Mouse (Mus musculus) A20 (cell line): ENCODE data around the gene Tmem108.

Source experiments
- DNase-seq: peaks from one replicate; pipeline ENCODE4 v3.0.0-alpha.2; 2011; ENCODE audit warnings: low read depth, low spot score

Gene Tmem108

GRCm38 (mm10) chr9:103761647-103762084 is at the start of gene Tmem108:
Gene Tmem108, minus strand, starts transcription at chr9:103761837.
- DNase-seq: peak; percentile 86

DNA sequence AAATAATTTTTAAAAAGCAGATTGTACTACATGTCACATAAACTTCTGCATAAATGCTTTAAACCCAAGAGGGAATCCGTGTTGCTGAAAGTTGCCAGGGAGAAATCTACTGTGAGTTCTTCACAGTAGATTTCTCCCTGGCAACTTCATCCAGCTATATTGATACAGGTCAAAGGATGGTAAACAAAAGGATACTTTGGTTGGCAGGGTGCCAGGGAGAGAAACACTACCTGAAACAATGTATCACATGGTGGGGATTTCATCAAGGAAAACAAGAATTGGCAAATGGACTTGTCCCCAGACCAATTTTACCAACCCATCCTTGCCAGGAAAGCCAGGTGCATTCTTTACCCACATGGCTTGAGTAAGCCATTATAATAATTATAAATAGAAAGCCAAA is 27.4 kb upstream of the Tmem108 start:
- DNase-seq: no peak

- no peak for DNase-seq
Observed at GRCm38 (mm10) chr9:103784156-103784555, 22.5 kb upstream of the Tmem108 start.

- no peak for DNase-seq
Observed at GRCm38 (mm10) chr9:103783276-103783675, 21.6 kb upstream of the Tmem108 start.

GRCm38 (mm10) chr9:103782306-103782705 is 20.7 kb upstream of the Tmem108 start:
- no peak for DNase-seq

- DNase-seq: no peak
Observed at GRCm38 (mm10) chr9:103781407-103781806, 19.8 kb upstream of the Tmem108 start.

- DNase-seq: no peak
Observed at GRCm38 (mm10) chr9:103780598-103780997, 19.0 kb upstream of the Tmem108 start.

DNA sequence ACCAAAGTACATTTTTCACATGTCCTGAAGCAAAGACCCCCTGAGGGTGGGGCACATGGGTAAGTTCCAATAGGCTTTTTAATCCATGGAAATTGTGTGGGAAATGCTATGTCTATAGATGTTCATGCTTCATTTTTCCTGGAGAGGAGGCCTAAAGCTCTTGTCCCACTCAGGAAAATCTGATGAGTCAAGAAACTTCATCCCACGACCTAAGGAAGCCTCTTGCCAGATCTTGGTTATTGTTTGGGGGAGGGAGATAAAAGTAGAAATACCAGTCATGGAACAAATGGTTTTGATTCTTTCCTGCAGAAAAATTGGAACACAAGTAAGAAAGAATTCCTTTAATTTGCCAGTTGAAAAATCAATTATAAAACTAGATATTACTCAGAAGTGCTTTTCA is 16.5 kb upstream of the Tmem108 start:
- no peak for DNase-seq

DNA sequence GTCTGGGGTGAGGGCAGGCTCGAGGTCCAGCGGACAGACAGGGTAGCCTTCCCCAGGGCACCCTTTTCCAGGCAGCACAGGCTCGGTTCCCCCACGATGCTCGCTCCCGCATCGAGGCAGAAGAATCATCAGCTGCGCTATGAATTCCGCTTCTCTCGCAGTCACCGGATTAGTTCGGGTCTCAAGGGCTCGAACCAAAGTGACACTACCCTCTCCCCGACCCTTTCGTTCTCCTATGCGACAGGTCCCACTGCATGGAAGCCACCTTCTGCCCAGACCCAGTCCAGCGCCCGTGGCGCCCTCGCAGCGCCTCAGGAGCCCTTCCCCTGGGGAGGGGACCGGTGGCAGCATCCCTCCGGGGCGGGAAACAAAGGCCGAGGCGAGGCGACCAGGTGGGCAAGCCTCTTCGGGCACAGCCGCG is 476 bp downstream of the Tmem108 start:
- no peak for DNase-seq

DNA sequence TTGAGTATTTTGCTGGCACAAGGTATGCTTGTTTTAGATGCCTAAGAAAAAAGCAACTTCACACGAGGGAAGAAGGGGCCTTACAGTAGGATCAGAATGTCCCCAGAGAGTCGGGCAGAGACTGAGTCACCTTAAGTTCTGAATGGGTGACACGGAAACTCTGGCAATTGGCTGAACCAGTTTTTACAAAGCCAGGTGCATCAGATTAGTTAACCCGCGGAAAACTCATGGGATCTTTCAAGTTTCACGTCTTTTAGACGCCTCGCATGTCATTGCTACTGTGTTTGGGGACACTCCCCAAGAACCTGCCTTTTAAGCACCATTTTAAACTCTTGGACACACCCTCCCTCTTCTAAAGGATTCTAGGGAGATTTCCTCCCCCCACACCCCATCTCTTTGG is 1.3 kb downstream of the Tmem108 start:
- DNase-seq: no peak

- DNase-seq: no peak
Observed at GRCm38 (mm10) chr9:103759829-103760228, 1.8 kb downstream of the Tmem108 start.

- DNase-seq: peak; percentile 79
Observed at GRCm38 (mm10) chr9:103758930-103759695, 2.5 kb downstream of the Tmem108 start.

GRCm38 (mm10) chr9:103758246-103758645 is 3.4 kb downstream of the Tmem108 start:
- no peak for DNase-seq

DNA sequence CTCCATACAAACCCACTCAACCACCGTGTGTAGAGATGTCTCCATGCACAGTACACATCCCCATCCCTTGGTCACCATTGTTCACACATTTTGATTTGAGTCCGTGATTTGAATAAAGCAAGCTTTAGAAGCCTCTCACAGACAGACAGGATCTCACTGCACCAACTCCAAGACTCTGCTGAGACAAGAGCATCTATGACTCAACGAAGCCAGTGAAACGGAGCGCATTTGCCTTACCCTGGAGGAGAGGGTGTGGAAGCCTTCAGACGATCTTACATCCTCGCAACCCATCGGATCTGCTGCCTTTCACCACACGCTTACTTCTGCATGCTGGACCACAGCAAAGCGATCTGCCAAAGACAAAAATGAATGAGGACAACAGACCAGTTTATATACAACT is 9.0 kb downstream of the Tmem108 start:
- no peak for DNase-seq

GRCm38 (mm10) chr9:103751568-103751967 is 10.1 kb downstream of the Tmem108 start:
- DNase-seq: no peak

- no peak for DNase-seq
Observed at GRCm38 (mm10) chr9:103750491-103750890, 11.1 kb downstream of the Tmem108 start.

DNA sequence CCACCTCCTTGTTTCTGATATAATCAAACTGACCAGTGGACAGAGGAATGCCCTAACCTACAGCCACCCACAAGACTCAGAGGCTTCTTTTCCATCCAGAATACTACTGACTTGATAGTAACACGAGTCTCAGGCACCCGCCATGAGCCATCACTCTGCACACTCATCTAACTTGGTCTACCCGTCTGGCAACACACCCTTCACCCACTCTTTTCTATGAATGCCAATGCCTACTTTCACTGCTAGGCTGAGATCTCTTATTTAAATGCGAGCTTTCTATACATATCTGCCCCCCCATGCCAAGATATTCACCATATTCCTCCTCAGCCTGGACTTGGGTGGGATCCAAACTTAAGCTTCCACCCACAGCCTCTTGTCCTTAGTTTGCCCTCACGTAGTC is 15.0 kb downstream of the Tmem108 start:
- no peak for DNase-seq

DNA sequence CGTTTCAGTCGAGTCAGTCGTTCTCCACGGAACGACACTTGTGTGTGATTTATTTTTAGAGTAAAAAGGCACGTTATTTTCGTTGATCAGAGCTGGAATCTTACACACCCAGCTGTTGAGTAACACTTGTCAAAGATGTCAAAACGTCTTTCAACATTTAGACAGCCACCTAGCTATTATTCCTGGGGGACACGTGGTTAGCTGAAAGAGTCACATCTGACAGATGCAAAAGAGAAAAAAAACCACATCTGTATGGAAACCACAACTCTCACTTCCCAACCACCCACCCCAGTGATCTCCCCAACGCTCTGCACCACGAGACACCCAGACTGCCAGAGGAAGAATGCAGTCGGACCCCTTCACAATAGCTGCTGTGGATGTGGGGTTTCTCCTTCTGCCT is 21.5 kb downstream of the Tmem108 start:
- peak; percentile 54 for DNase-seq

- DNase-seq: no peak
Observed at GRCm38 (mm10) chr9:103739062-103739461, 22.6 kb downstream of the Tmem108 start.

- no peak for DNase-seq
Observed at GRCm38 (mm10) chr9:103729716-103730115, 31.9 kb downstream of the Tmem108 start.

GRCm38 (mm10) chr9:103726751-103727462 is 34.7 kb downstream of the Tmem108 start:
- no peak for DNase-seq

- DNase-seq: no peak
Observed at GRCm38 (mm10) chr9:103725497-103725896, 36.1 kb downstream of the Tmem108 start.

DNA sequence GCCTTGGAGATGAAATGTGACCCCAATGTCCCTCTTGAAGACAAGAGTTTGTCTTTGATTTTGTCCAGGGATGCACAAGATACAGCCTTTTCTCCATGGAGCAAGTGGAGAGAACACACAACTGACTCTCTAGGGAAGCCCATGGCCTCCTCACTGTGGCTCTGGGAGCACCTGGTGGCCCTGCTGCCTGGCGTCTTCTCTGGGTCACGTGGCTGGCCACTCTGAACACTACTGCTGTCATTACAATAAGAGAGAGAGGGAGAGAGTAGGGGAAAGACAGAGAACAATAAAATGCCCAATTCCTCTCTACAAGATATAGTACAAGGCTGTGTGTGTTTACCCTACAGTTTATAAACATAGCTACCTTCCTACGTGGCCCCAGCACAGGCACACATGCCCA is 40.2 kb downstream of the Tmem108 start:
- DNase-seq: no peak
